Mouse (Mus musculus) testis, postnatal 14 days (tissue): ENCODE results near the gene Txn1.
A peak's percentile ranks its signal among the peaks of the same experiment; 100 is the strongest.

Source experiments
- DNase-seq: peaks from one replicate; pipeline ENCODE4 v3.0.0; 2021; ENCODE audit warnings: low spot score

Txn1 gene

GRCm38 (mm10) chr4:57940631-57941030, 15.6 kb downstream of the Txn1 start:
- no peak for DNase-seq

DNA sequence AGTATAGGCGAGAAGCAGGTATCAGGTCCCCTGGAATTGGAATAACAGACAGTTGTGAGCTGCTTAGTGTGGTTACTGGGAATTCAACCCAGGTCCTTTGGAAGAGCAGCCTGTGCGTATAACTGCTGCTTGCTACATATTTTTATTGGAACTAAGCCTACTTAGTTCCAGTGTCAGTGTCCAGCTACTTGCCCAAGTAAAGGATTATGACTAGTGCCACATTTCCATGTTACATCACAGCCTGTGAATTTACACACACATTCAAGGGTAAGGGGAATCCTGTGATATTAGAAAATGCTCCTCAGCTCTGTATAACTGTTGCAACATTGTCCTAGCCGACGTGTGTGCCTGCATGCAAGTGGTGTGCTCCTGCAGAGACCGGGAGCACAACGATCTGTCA, 18.9 kb downstream of the Txn1 start:
- no peak for DNase-seq

GRCm38 (mm10) chr4:57934181-57934580, 22.0 kb downstream of the Txn1 start:
- no peak for DNase-seq

- DNase-seq, result no peak
These were observed 25.5 kb downstream of the Txn1 start for GRCm38 (mm10) chr4:57930559-57931170.

DNA sequence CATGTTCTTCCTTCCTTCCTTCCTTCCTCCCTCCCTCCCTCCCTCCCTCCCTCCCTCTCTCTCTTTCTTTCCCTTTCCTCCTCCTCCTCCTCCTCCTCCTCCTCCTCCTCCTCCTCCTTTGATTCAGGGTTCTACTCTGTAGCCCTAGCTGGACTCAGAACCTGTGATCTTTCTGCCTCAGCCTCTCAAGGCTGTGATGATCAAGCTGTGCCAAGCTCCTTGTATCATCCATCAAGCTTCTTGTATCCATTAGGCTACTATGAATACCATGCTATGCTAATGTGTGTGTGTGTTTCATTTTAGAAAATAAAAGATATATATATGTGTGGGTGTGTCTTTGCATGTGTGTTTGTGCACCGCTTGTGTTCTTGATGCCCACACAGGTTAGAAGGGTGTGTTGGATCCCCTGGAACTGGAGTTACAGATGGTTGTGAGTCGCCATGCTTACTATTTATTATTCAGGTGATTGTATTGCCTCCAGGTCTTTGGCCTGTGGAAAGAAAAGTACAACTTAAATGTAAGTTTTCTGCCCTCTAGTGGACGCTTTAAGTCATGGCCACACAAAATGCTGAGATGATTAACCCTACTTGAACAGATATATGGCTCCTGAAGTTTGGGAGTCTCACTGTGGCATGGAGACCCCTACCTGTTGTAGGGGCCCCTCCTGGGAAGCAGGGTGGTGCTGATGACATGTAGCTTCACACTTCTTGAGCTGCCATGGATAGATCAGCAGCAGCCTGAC, 28.6 kb downstream of the Txn1 start:
- no peak for DNase-seq

DNA sequence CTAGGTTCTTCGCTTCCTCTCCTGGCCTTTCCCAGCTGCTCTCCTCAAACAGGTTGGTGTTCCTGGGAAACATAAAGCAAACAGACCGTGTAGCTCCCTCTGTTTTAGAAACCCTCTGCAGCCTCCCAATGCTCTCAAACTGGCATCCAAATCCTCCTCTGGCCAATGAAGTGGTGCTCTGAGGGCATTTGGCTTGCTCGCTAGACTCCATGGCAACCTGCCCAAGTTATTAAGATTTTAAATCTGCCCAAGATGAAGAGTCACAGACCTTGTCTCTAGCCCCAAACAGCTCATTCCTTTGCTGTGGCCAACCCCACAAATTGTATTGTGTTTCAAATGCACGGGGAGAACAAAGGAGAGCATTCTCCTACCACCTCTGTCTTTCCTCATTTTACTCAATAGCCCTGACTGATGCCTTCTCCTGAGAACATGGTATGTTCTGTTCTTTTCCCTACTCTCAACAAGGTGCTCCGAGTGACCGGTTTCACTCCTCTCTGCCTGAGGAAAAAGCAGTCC, 31.6 kb downstream of the Txn1 start:
- no peak for DNase-seq

- no peak for DNase-seq
These were observed 34.0 kb downstream of the Txn1 start for GRCm38 (mm10) chr4:57922171-57922570.

- DNase-seq, result no peak
These were observed 35.7 kb downstream of the Txn1 start for GRCm38 (mm10) chr4:57920522-57920921.

GRCm38 (mm10) chr4:57919494-57920423, 36.5 kb downstream of the Txn1 start:
- no peak for DNase-seq

DNA sequence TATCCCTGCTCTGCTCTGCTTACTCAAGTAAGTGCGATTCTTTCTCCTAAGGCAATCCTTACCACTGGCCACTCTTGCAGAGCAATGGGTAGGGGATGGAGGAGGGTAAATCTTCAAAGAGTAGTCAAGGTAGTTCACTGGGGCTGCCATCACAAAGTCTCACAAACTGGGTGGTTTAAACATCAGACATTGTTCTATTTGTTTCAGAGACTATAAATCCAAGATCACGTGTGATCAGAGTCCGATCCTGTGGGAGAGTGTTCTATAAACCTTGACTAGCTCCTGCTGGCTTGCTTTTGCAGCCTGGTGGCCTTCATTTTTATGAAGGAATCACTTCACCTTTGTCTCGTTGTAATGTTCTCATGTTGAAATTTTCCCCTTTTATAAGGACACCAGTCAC, 39.5 kb downstream of the Txn1 start:
- no peak for DNase-seq

DNA sequence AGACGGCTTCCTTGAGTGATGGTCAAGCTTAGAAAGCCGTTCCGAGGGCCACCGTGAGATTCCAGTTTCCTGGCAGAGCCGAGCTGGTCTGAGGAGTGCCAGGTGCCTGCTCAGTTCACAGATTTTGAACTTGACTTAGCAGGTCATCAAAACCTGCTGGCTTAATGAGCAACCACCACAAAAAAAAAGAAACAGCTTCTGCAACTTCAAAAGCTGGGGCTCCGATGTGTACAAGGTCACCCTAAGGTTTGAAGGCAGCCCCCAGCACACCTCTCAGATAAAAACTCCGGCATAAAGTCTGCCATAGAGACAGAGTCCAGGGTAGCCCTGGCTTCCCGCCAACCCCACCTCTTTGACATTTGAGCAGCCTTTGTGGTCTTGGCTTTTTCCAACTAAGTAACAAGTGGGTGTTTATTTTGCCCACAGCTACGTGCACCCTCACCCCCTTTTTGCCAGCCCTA, 40.0 kb downstream of the Txn1 start, which contains the start of gene D630039A03Rik:
Gene D630039A03Rik (minus strand): TSS at position 97 of the 461 bp plus-strand sequence.
- peak; percentile 43 for DNase-seq

DNA sequence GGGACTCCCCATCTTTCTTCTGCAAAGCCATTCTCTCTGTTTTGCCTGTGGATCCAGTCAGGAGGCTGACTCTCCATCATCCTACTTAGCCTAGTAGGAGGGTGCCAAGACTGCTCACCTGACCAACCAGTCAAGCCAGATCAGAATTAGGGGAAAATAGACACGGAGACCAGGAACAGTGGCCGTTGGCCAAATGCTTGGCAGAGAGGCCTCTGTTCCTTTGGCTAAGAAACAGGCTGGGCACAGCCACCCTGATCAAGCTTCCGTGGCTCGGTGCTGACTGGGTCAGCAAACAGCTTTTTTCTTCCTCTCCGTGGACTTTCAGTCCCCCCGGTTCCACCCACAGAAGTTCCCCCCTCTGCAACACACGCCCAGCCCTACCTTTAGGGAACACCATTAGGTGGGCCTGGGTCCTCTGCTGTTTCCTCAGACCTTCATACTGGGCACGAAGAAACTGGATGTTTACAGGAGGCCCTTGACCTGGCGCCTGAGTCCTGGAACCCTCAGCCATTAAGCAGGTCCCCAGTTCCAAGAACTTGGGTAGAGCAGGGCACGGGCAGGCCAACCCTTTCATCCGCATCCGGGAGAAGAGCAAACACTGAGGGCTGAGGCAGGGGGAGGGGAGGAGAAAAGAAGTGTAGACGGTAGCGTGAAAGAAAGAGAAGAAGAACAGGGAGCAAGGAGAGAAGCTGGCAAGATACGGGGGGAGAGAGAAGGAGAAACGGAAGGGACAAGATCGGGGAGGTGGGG, 40.8 kb downstream of the Txn1 start:
- peak; percentile 23 for DNase-seq

GRCm38 (mm10) chr4:57914193-57915190, 41.7 kb downstream of the Txn1 start:
- DNase-seq, result no peak

DNA sequence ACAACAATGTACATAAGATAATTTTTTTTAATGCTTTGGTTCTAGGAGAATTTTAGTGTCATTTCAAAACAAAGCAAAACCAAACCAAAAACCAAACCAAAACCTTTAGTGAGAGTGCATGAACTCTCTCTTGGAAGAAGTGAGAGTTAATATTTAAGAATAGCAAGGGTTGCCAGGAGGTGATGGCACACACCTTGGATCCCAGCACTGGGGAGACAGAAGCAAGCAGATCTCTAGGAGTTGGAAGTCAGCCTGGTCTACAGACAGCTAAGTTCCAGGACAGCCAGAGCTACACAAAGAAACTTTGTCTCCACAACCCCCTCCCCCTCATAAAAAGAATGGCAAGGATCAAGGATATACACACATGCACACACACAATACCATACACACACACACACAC, 43.2 kb downstream of the Txn1 start:
- DNase-seq, result no peak

GRCm38 (mm10) chr4:57908860-57909259, 47.4 kb downstream of the Txn1 start:
- no peak for DNase-seq

GRCm38 (mm10) chr4:57906708-57907107, 49.5 kb downstream of the Txn1 start:
- no peak for DNase-seq

DNA sequence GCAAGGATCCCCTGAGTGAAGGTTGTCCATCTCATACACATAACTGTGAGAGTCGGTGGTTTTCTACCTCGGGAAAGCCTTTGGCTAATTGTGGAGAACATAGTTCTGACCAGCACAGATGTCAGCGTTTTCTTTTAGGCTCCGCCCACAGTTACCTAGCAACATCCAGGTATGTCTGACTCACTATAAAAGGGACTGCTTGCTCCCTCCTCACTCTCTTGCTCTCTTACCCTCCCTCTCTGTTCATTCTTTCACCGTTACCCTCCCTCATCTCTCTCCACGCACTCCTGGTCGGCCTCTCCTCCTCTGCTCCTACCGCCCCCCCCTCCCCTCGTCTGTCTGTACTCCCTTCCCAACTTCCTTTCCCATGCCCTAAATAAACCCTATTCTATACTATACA, 51.6 kb downstream of the Txn1 start:
- DNase-seq, result no peak

GRCm38 (mm10) chr4:57904211-57904610, 52.0 kb downstream of the Txn1 start:
- DNase-seq, result peak; percentile 38

GRCm38 (mm10) chr4:57902619-57903018, 53.6 kb downstream of the Txn1 start:
- no peak for DNase-seq

- DNase-seq, result no peak
These were observed 55.0 kb downstream of the Txn1 start for GRCm38 (mm10) chr4:57901210-57901609.
